Mouse (Mus musculus) erythroblast, embryonic 14.5 days (primary cell): ENCODE measurements around the gene Pga5.

Source experiments
- GATA1 ChIP-seq: IDR thresholded peaks from 2 replicates; pipeline ENCODE4 v1.6.1; 2012; ENCODE audit warnings: low read length, inconsistent platforms, mixed read lengths
- TAL1 ChIP-seq: IDR thresholded peaks from 3 replicates; pipeline ENCODE4 v1.6.1; 2012; ENCODE audit warnings: low read length, inconsistent platforms, mixed read lengths

GRCm38 (mm10) chr19:10688537-10689352 is 10.9 kb upstream of the Pga5 start, which contains the start of gene Vps37c:
- no peak for TF ChIP-seq GATA1
- no peak for TF ChIP-seq TAL1
